Mouse (Mus musculus) liver, postnatal 0 days (tissue): ENCODE measurements around the gene Cog4. TPM values are rescaled to one million over a fixed set of nuclear protein-coding genes. Genes with fewer than 3 reads are reported as not detected.
"Not testable (repeated sequence)": the region's sequence is repeated elsewhere in the genome, so short reads cannot be mapped to it uniquely, and the experiment has no call there.

Source experiments
- ATAC-seq: fragments of 200-750 bp; cut with Nextera tagmentation; 2 replicates; pipeline ENCODE4 v1.8.0; 2017; ENCODE audit warnings: mild to moderate bottlenecking, moderate library complexity
- DNase-seq: peaks from one replicate; pipeline ENCODE4 v3.0.0-alpha.2; 2016
- H3K27ac ChIP-seq: fragments of 300-500 bp; sonication (generic); 2 replicates; pipeline ENCODE4 v1.5.1; 2014; ENCODE audit warnings: antibody characterized with exemption, moderate library complexity, mild to moderate bottlenecking, low read depth
- H3K27me3 ChIP-seq: fragments of 300-500 bp; sonication (generic); 2 replicates; pipeline ENCODE4 v1.6.1; 2014; ENCODE audit warnings: low read length, control low read depth, mixed read lengths; ENCODE audit not compliant: insufficient read depth
- H3K36me3 ChIP-seq: fragments of 300-500 bp; sonication (generic); replicated peaks from 2 replicates; pipeline ENCODE4 v1.6.1; 2014; ENCODE audit warnings: mild to moderate bottlenecking, control low read depth, low read length, moderate library complexity, mixed read lengths; ENCODE audit not compliant: insufficient read depth
- H3K4me1 ChIP-seq: fragments of 300-500 bp; sonication (generic); 2 replicates; pipeline ENCODE4 v1.6.1; 2014; ENCODE audit warnings: antibody characterized with exemption, mild to moderate bottlenecking, control low read depth; ENCODE audit not compliant: insufficient read depth
- H3K4me2 ChIP-seq: fragments of 300-500 bp; sonication (generic); 2 replicates; pipeline ENCODE4 v1.6.1; 2014; ENCODE audit warnings: low read depth, mild to moderate bottlenecking, low read length, moderate library complexity, mixed read lengths
- H3K4me3 ChIP-seq: fragments of 300-500 bp; sonication (generic); 2 replicates; pipeline ENCODE4 v1.5.1; 2014; ENCODE audit warnings: low read depth, low read length
- H3K9ac ChIP-seq: fragments of 300-500 bp; sonication (generic); replicated peaks from 2 replicates; pipeline ENCODE4 v1.6.1; 2014; ENCODE audit warnings: mild to moderate bottlenecking, moderate library complexity
- H3K9me3 ChIP-seq: fragments of 300-500 bp; sonication (generic); 2 replicates; pipeline ENCODE4 v1.6.1; 2016; ENCODE audit warnings: mild to moderate bottlenecking, control low read depth, low read length, mixed read lengths
- CTCF ChIP-seq: sonication (generic); IDR thresholded peaks from 2 replicates; pipeline ENCODE4 v1.5.1; 2016; ENCODE audit warnings: antibody characterized with exemption, low read depth
- EP300 ChIP-seq: IDR thresholded peaks from 2 replicates; pipeline ENCODE4 v1.6.1; 2016; ENCODE audit warnings: antibody characterized with exemption, low read depth, mild to moderate bottlenecking
- WGBS: fragments of 180-500 bp; shearing (Covaris S2); extraction: QIAGEN DNeasy Blood & Tissue Kit; methylation state at CpG from one replicate; pipeline ENCODE4 v1.1.7; 2014; ENCODE audit not compliant: insufficient replicate concordance; 5-methylcytosine and 5-hydroxymethylcytosine counted together
- polyA plus RNA-seq: library from polyadenylated mRNA; unstranded; fragments of >200 nt; fragmentation: Nextera tagmentation; extraction: Ambion mirVana; gene quantifications from 2 replicates; pipeline ENCODE4 v1.2.1, GENCODE M21; 2015

Gene Cog4
- polyA plus RNA-seq, 1 experiment from 2014 or later: 22.7 TPM

DNA sequence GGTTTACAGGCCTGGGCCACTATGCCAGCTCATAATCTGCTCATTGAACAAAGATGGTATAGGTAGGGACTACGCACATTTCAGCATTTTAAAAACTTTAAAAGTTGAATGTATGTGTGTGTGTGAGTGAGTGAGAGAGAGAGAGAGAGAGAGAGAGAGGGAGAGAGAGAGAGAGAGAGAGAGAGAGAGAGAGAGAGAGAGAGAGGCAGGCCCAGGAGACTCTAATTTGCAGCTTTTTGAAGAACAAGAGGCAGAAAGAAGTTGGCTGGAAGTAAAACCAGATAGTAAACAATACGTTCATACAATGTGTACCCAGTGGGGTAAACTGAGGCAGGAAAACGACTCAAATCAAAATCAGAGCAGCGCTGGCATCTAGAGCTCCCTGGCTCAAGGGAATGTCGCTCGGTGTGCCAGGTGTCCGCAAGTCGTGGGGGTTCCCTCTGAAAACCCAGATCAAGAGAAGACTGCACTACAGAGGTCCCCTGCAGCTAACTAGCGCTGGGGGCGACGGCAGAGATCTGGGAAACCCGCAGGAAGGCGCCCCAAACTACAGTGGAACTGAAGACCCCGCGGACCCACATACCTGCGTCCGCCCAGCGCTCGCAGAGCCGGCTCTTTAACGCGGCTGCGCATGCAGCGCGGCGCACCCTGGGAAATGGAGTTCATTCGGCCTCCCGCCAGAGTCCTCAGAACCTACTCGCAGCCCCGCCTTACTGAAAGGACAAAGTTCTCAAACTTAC, 55.6 kb downstream of the Cog4 start, which contains the start of gene Fuk:
Gene Fuk (minus strand): TSS at position 650 of the 740 bp plus-strand sequence.
- DNase-seq (peak; percentile 86), ATAC-seq (peak; percentile 95)

DNA sequence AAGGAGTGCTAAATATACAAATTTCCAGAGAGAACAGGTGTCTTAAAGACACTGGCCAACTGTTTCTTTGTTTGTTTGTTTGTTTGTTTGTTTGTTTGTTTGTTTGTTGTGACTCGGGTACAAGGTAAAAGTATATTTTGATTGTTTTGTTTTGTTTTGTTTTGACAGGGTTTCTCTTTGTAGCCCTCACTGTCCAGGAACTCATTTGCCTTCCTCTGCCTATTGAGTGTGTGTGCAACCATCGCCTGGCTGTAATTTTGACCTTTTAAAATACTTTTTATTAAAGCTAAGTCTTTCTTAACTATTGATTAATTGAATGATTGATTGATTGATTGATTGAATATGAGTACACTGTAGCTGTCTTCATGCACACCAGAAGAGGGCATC, 56.2 kb downstream of the Cog4 start:
- TF ChIP-seq CTCF (no peak), EP300 (no peak)
- H3K9ac ChIP-seq: no peak overlapping the region
- H3K36me3 ChIP-seq: 0 out of 2 replicates have a peak, but pooled peaks cover 5% of the 10 kb centered on the region
- peak overlapping the region; percentile 89 for H3K4me2 ChIP-seq
- H3K4me1 ChIP-seq: peaks cover 9% of the 10 kb centered on the region; the same call in 1 of the 2 replicates
- H3K4me3 ChIP-seq: peak overlapping the region; percentile 82
- ATAC-seq (0 out of 2 replicates have a peak, but pooled peaks have one; percentile 18), DNase-seq (no peak)
- no peaks in the 10 kb centered on the region for H3K27me3 ChIP-seq
- whole genome bisulfite sequencing: 52% methylated on average over 2 of the region's 2 CpGs
- no peak overlapping the region for H3K27ac ChIP-seq
- H3K9me3 ChIP-seq: no peaks in the 10 kb centered on the region

More for the DNA sequence above, 55.6 kb downstream of the Cog4 start, which contains the start of gene Fuk:
- H3K36me3 ChIP-seq: 0 out of 2 replicates have a peak, but pooled peaks cover 5% of the 10 kb centered on the region
- H3K9ac ChIP-seq: peak within 1 kb of the TSS; percentile 77
- H3K4me3 ChIP-seq: peak within 1 kb of the TSS; percentile 82
- WGBS: 3% methylated on average over 30 of the region's 30 CpGs
- no peak for TF ChIP-seq EP300
- TF ChIP-seq CTCF: no peak
- no peak within 1 kb of the TSS for H3K27ac ChIP-seq
- no peaks in the 10 kb centered on the region for H3K27me3 ChIP-seq
- peak within 1 kb of the TSS; percentile 89 for H3K4me2 ChIP-seq
- peaks cover 9% of the 10 kb centered on the region; the same call in 1 of the 2 replicates for H3K4me1 ChIP-seq
- no peaks in the 10 kb centered on the region for H3K9me3 ChIP-seq

DNA sequence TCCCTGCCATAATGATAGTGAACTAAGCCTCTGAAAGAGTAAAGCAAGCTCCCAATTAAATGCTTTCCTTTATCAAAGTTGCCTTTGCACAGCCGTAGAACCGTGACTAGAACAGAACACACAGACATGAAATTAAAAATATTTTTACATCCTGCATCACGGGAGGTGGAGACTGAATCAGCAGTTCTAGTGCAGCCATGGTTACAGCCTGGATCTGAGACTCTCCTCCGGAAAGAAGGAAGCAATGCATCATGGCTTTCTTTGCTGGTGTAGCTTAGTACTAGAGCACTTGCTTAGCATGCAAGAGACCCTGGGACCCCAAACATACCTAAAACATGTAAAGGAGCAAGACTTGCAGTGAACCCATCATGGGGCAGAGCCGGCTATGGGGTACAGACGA, 59.0 kb downstream of the Cog4 start:
- Histone ChIP-seq H3K4me2 (no peak overlapping the region), H3K9ac (no peak overlapping the region), H3K27ac (no peak overlapping the region), H3K4me3 (no peak overlapping the region), H3K27me3 (no peaks in the 10 kb centered on the region), H3K4me1 (peaks cover 9% of the 10 kb centered on the region; the same call in 1 of the 2 replicates), H3K36me3 (no peaks in the 10 kb centered on the region), H3K9me3 (no peaks in the 10 kb centered on the region)
- DNase-seq (no peak), ATAC-seq (no peak)
- no peak for TF ChIP-seq EP300
- TF ChIP-seq CTCF: no peak
- 78% methylated on average over 6 of the region's 6 CpGs for WGBS

DNA sequence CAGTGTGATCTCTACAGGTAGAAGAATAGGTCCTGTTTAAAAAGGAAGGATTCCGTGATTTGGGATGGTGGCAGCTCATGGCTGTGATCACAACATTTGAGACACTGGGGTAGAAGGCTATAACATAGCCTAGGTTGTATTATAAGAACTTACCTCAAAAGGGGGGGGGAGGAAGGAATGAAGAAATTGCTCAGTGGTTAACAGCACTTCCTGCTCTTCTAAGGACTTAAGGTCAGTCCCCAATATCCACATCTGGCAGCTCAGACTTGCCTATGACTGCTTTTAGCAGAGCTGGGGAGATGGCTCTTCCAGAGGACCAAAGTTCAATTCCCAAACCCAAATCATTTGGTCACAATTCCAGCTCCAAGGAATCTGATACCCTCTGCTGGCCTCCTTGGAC, 60.3 kb downstream of the Cog4 start:
- Histone ChIP-seq H3K9me3 (no peaks in the 10 kb centered on the region), H3K27ac (no peak overlapping the region), H3K27me3 (no peaks in the 10 kb centered on the region), H3K4me1 (peaks cover 4% of the 10 kb centered on the region; the same call in 1 of the 2 replicates), H3K9ac (no peak overlapping the region), H3K4me2 (no peak overlapping the region), H3K36me3 (no peaks in the 10 kb centered on the region), H3K4me3 (no peak overlapping the region)
- ATAC-seq (no peak), DNase-seq (no peak)
- 78% methylated on average over 1 of the region's 1 CpGs for WGBS
- no peak for TF ChIP-seq EP300
- no peak for TF ChIP-seq CTCF

DNA sequence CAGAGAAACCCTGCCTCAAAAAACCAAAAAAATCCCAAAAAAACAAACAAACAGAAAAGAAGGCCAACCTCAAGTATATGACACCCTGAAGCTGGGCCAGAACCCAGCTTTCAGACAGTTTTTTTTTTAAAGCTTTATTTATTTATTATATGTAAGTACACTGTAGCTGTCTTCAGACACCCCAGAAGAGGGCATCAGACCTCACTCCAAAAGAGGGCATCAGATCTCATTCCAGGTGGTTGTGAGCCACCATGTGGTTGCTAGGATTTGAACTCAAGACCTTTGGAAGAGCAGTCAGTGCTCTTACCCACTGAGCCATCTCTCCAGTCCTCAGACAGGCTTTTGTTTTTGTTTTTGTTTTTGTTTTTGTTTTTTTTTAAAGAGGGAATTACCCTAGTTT, 63.5 kb downstream of the Cog4 start:
- H3K27ac ChIP-seq, H3K4me3 ChIP-seq, H3K4me1 ChIP-seq, H3K4me2 ChIP-seq, H3K36me3 ChIP-seq, ATAC-seq, H3K9ac ChIP-seq, H3K27me3 ChIP-seq, H3K9me3 ChIP-seq, DNase-seq: not testable (repeated sequence)
- TF ChIP-seq CTCF: peak; percentile 18; the same call in 1 of the 2 replicates

DNA sequence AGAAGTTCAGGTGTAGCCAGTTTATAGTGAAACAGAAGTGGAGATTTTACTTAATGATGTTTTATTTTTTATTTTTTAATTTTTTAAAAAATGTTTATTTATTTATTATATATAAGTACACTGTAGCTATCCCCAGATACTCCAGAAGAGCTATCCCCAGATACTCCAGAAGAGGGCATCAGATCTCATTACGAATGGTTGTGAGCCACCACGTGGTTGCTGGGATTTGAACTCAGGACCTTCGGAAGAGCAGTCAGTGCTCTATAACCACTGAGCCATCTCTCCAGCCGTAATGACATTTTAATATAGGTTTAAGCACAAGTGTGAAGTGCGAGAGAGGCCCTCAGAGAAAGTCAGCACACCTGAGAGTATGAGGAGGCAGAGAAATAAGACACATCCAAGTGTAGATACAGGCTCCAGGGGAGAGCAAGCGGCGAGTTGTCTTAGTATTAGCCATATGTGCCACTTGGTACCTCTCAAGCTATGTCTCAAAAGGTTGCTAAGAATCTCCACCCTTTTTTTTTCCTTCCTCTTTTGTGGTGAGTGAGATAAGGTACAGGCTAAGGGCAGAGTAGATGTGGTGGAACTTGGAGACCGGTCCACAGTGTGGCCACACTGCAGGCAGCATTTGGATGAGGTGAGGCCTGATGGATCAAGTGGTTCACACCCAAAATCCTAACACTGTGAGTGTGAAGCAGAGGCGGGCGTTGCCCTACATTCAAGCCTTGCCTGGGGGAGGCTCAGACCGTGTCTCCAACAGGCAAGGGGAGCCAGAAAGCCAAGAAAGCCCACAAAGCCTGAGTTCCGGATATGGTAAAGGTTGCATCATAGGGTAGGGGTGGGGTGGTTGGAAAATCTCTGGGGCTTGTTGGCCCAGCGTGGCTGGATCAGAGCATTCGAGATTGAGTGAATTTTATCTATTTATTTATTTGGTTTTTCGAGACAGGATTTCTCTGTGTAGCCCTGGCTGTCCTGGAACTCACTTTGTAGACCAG, 65.5 kb downstream of the Cog4 start:
- H3K4me3 ChIP-seq: no peak overlapping the region
- H3K27me3 ChIP-seq: no peaks in the 10 kb centered on the region
- H3K9ac ChIP-seq: no peak overlapping the region
- ATAC-seq (peak; percentile 70), DNase-seq (no peak)
- TF ChIP-seq EP300 (no peak), CTCF (peak; percentile 41)
- H3K36me3 ChIP-seq: no peaks in the 10 kb centered on the region
- peak overlapping the region; percentile 10; the same call in 1 of the 2 replicates for H3K4me2 ChIP-seq
- H3K27ac ChIP-seq: peak overlapping the region; percentile 49
- H3K9me3 ChIP-seq: no peaks in the 10 kb centered on the region
- whole genome bisulfite sequencing: 53% methylated on average over 15 of the region's 15 CpGs
- H3K4me1 ChIP-seq: 0 out of 2 replicates have a peak, but pooled peaks cover 4% of the 10 kb centered on the region
